Mouse (Mus musculus) urinary bladder, postnatal 0 days (tissue): ENCODE data around the gene Tulp2. TPM values are rescaled to one million over a fixed set of nuclear protein-coding genes. Genes with fewer than 3 reads are reported as not detected.

ENCODE experiments used
- microRNA-seq: library from miRNA; unstranded; fragments of <30 nt; microRNA quantifications from one replicate; pipeline ENCODE4, GENCODE M21; 2016
- polyA plus RNA-seq: library from polyadenylated mRNA; unstranded; fragments of >200 nt; fragmentation: Nextera tagmentation; extraction: Ambion mirVana; gene quantifications from 2 replicates; pipeline ENCODE4 v1.2.1, GENCODE M21; 2015

Gene Tulp2
- 0.48 and 0.69 TPM in 2 replicates for polyA plus RNA-seq

DNA sequence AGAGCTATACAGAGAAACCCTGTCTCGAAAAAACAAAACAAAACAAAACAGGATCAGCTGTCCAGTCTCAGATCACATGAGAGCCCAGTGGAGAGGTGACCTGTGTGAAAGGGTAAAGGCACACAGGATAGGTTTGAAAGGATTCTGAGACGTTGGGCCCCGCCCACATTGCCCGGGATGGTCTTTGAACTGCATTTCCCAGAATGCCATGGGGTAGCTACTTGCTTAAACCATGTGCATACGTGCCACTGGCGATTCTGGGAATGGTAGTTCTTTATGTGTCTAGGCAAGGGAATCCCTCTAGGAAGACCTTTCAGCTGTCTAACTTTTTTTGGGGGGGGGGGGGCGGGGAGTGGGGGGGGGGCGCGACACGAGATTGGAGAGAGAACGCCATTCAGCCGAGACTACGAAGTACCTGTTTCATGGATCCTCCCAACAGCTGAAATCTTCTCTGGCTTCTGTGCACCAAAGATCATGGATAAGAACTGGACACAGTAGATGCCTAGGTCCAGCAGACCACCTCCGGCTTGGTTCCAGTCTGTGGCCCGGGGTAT is at the start of gene Tulp2:
TSS of gene Tulp2 (plus strand) at position 504 of the 554 bp plus-strand sequence.

GRCm38 (mm10) chr7:45434203-45435015 is 47.3 kb upstream of the Tulp2 start, which contains the start of gene Gys1:
Gene Gys1 (plus strand): TSS chr7:45434844.

GRCm38 (mm10) chr7:45437521-45438276 is 44.0 kb upstream of the Tulp2 start, which contains the start of gene Ruvbl2:
Gene Ruvbl2 (minus strand): TSS chr7:45438096.

DNA sequence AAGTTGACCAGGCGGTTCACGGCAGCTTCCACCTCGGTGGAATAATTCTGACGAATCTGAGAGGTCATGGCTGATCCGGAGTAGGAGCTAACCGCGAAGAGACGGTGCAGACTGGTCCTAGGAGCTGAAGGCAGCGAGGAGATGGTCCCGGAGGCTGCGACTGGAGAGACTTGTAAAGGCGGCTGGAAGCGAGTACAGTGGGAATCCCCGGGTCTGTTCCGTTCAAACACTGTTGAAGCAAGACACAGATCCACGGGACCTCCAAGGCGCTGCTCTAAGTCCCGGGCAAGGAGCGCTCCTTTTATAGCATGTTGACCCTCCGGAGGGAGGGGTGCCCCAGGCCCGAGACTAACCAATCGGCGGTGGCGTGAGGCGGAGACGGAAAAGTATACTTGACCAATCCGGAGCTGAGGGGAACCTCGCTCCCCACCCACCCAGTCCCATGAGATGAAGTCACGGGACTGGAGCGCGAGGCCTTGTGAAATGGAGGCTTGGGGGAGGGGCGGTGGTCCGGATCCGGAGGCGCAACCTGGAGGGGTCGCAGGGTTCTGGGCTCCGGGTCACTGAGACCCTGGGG is 22.0 kb upstream of the Tulp2 start, which contains the start of gene Ftl1:
TSS of gene Ftl1 (minus strand) at position 321 of the 577 bp plus-strand sequence.

GRCm38 (mm10) chr7:45466283-45467089 is 15.2 kb upstream of the Tulp2 start, which contains the start of gene Bax:
Gene Bax (minus strand): TSS chr7:45466898.

DNA sequence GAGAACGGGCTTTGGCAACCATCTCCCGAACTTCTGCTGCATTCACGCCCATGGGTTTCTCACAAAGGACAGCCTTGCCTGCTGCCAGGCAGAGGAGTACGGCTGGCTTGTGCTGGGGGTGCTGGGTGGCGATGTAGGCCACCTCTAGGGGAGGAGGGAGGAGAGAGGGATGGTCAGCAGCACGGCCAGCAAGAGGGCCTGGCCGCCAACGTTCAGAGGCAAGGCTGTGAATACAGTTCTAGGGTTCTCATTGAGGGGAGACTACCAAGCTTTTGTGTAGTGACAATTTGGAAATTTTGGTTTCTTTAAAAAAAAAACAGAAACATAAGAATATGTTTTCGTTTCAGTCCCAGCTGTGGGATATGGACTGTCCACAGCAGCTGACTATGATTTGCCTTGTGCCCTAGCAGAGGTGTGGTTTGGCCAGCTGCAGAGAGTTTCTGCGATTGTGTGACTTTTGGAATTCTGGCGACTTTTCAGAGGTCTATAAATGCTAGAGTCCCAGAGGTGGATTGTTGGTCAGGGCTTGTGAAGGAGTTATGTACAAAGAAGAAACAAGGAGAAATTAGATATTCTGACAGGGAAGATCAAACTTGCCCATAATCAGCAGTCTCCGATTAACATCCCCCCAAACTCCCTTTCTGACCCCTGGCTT is 5.2 kb downstream of the Tulp2 start, which contains the start of gene Gm45808:
TSS of gene Gm45808 (minus strand) at position 51 of the 655 bp plus-strand sequence.

GRCm38 (mm10) chr7:45488293-45489204 is 6.9 kb downstream of the Tulp2 start, which contains the start of gene Dhdh:
Gene Dhdh (minus strand): TSS chr7:45488805.

GRCm38 (mm10) chr7:45509912-45510787 is 28.5 kb downstream of the Tulp2 start, which contains the start of gene Nucb1:
Gene Nucb1 (minus strand): TSS chr7:45510406.

DNA sequence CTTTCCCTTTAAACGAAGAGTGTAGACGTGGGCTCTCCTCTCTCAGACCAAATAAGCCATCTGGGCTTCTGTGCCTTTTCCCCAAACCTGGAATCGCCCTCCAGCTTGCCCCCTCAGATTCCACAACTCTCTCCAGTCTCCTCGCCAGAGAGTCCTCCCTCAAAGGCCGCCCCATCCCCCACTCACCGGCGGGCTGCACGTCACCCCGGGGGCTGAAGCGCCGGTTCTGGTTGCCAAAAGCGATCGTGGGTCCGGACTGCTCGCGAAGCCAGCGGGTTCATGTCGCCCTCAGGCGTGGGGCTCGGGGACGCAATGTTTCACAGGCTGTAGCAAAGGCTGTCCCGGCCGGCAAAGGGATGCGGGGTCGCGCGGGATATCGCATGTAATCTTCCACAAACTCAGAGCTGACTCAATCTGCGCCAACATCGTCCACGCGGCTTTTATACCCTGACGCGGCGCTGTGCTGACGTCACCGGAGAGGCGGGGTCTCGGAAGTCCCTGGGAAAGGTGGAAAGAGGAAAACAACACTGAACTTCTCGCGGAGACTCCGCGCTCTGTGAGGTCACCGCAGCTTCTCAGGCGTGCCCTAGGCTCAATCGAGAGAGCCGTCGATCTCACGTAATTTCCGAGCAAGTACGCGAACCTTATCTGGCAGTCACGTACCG is 44.3 kb downstream of the Tulp2 start, which contains the start of the genes Ppp1r15a and Plekha4:
TSS of gene Ppp1r15a (minus strand) at position 460 of the 665 bp plus-strand sequence.
TSS of gene Plekha4 (plus strand) at position 522 of the 665 bp plus-strand sequence.

DNA sequence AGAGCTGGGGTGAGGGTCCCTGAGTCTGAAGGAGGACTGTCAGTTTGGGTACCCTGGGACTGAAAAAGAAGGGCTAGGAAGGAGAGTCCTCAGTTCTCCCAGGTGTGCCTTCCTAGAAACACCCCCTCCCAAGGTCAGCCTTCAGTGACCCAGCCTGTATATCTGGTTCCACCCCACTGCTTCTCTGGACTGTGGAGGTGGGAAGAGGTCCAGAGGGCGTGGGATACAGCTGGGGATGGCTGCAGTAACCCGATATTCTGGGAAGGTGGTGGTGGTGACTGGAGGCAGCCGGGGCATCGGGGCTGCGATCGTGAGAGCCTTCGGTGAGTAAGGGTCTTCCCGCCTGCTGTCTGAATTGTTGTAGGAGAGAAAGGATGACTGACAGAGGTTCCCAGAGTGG is 73.1 kb downstream of the Tulp2 start, which contains the start of gene Hsd17b14:
TSS of gene Hsd17b14 (plus strand) at position 150 of the 400 bp plus-strand sequence.

DNA sequence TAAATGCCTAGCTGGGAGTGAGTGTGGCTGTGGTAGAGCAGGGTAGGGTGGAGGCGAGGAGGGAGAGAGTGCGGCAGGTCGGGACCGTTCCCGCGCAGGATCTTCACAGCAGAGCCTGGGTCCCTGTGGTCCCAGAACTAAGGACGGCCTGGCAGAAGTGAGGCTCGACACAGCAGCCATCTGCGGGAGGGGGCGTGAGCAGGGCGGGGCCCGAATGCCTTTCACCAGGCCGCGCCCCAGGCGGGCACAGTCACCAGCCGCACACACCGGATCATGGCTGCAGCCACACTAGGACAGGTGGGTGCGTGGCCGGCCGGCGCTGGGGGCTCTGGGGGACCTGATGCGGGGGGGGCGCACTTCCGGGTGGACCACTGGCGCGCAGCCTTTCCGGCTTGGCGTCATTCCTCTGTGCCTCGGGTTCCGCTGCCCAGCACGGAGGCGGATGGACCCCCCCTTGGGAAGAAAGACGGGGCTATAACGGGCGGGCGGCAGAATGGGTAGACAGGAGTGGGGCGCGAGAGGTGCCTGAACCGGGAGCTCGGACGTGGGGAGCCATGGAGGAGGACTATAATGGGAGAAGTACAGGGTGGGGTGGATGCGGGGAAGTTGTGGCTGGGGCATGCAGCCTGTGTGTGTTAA is 88.5 kb downstream of the Tulp2 start, which contains the start of gene Bcat2:
TSS of gene Bcat2 (plus strand) at position 51 of the 639 bp plus-strand sequence.

Small RNAs within 50 kb of the gene (microRNA-seq; reads per million reads assigned to microRNA genes)
- gene Gm22133: not detected

Other genes starting within 250 kb of the Tulp2 start
- gene Cd37, start 242.8 kb upstream of the Tulp2 start, polyA plus RNA-seq: 4.2 and 18.7 TPM in 2 replicates
- not detected in 2 replicates for gene Slc6a16, start 240.8 kb upstream of the Tulp2 start, polyA plus RNA-seq
- not detected in 2 replicates for gene Slc6a21, start 204.4 kb upstream of the Tulp2 start, polyA plus RNA-seq
- 17.6 and 18.0 TPM in 2 replicates for gene Trpm4, start 148.1 kb upstream of the Tulp2 start, polyA plus RNA-seq
- gene Hrc, start 146.6 kb upstream of the Tulp2 start, polyA plus RNA-seq: 0.17 and 0.27 TPM in 2 replicates
- gene Ppfia3, start 114.9 kb upstream of the Tulp2 start, polyA plus RNA-seq: 0.91 and 2.1 TPM in 2 replicates
- gene Lin7b, start 111.3 kb upstream of the Tulp2 start, polyA plus RNA-seq: 23.4 and 26.6 TPM in 2 replicates
- gene Snrnp70, start 86.1 kb upstream of the Tulp2 start, polyA plus RNA-seq: 81.3 and 94.3 TPM in 2 replicates
- gene Kcna7, start 76.2 kb upstream of the Tulp2 start, polyA plus RNA-seq: 0.28 TPM in 1 of 2 replicates, not detected in the other
- 3.9 and 4.3 TPM in 2 replicates for gene Ntf5, start 68.2 kb upstream of the Tulp2 start, polyA plus RNA-seq
- not detected in 2 replicates for gene Lhb, start 61.1 kb upstream of the Tulp2 start, polyA plus RNA-seq
- 58.4 and 71.6 TPM in 2 replicates for gene Gys1, start 47.0 kb upstream of the Tulp2 start, polyA plus RNA-seq
- gene Ruvbl2, start 43.8 kb upstream of the Tulp2 start, polyA plus RNA-seq: 42.6 and 47.1 TPM in 2 replicates
- gene Ftl1, start 22.0 kb upstream of the Tulp2 start, polyA plus RNA-seq: 3,306 and 5,466 TPM in 2 replicates
- gene Bax, start 15.0 kb upstream of the Tulp2 start, polyA plus RNA-seq: 169 and 185 TPM in 2 replicates
- not detected in 2 replicates for gene Gm45808, start 4.9 kb downstream of the Tulp2 start, polyA plus RNA-seq
- 2.6 and 3.0 TPM in 2 replicates for gene Dhdh, start 6.9 kb downstream of the Tulp2 start, polyA plus RNA-seq
- gene Nucb1, start 28.5 kb downstream of the Tulp2 start, polyA plus RNA-seq: 170 and 174 TPM in 2 replicates
- gene Ppp1r15a, start 44.4 kb downstream of the Tulp2 start, polyA plus RNA-seq: 18.5 and 26.0 TPM in 2 replicates
- gene Plekha4, start 44.5 kb downstream of the Tulp2 start, polyA plus RNA-seq: 2.5 and 2.8 TPM in 2 replicates
- gene Hsd17b14, start 73.0 kb downstream of the Tulp2 start, polyA plus RNA-seq: 15.2 and 15.7 TPM in 2 replicates
- 28.3 TPM in 2 replicates for gene Bcat2, start 88.3 kb downstream of the Tulp2 start, polyA plus RNA-seq
- 0.17 and 0.23 TPM in 2 replicates for gene Fgf21, start 133.6 kb downstream of the Tulp2 start, polyA plus RNA-seq
- not detected in 2 replicates for gene Fut1, start 135.4 kb downstream of the Tulp2 start, polyA plus RNA-seq
- gene Izumo1, start 139.9 kb downstream of the Tulp2 start, polyA plus RNA-seq: 0.17 TPM in 1 of 2 replicates, not detected in the other
- gene Rasip1, start 145.6 kb downstream of the Tulp2 start, polyA plus RNA-seq: 3.9 and 4.1 TPM in 2 replicates
- gene Mamstr, start 158.1 kb downstream of the Tulp2 start, polyA plus RNA-seq: 4.6 and 5.5 TPM in 2 replicates
- gene Fut2, start 184.5 kb downstream of the Tulp2 start, polyA plus RNA-seq: 2.7 and 2.9 TPM in 2 replicates
- not detected in 2 replicates for gene Ntn5, start 202.1 kb downstream of the Tulp2 start, polyA plus RNA-seq
- 0.10 TPM in 1 of 2 replicates, not detected in the other for gene Sec1, start 212.5 kb downstream of the Tulp2 start, polyA plus RNA-seq
- gene Car11, start 218.0 kb downstream of the Tulp2 start, polyA plus RNA-seq: 3.4 and 4.0 TPM in 2 replicates
- gene Dbp, start 223.2 kb downstream of the Tulp2 start, polyA plus RNA-seq: 4.3 and 5.1 TPM in 2 replicates
- 683 and 783 TPM in 2 replicates for gene Rpl18, start 233.6 kb downstream of the Tulp2 start, polyA plus RNA-seq
- gene Sphk2, start 236.1 kb downstream of the Tulp2 start, polyA plus RNA-seq: 15.2 and 16.7 TPM in 2 replicates
- gene Fam83e, start 239.3 kb downstream of the Tulp2 start, polyA plus RNA-seq: 0.64 and 0.82 TPM in 2 replicates
- gene Spaca4, start 243.9 kb downstream of the Tulp2 start, polyA plus RNA-seq: not detected in 2 replicates